Mouse (Mus musculus) intestine, postnatal 0 days (tissue): ENCODE data around the gene Lgals3bp. TPM values are rescaled to one million over a fixed set of nuclear protein-coding genes. Genes with fewer than 3 reads are reported as not detected.

ENCODE experiments used
- ATAC-seq: fragments of 200-750 bp; cut with Nextera tagmentation; 2 replicates; pipeline ENCODE4 v1.8.0; 2017; ENCODE audit warnings: mild to moderate bottlenecking, moderate TSS enrichment, moderate library complexity
- H3K27ac ChIP-seq: fragments of 300-500 bp; sonication (generic); 2 replicates; pipeline ENCODE4 v1.5.1; 2014; ENCODE audit warnings: mild to moderate bottlenecking, low read depth, low read length, moderate library complexity
- H3K27me3 ChIP-seq: fragments of 300-500 bp; sonication (generic); replicated peaks from 2 replicates; pipeline ENCODE4 v1.6.1; 2014; ENCODE audit warnings: low read length, mixed read lengths; ENCODE audit not compliant: control insufficient read depth, insufficient read depth
- H3K36me3 ChIP-seq: fragments of 300-500 bp; sonication (generic); 2 replicates; pipeline ENCODE4 v1.6.1; 2014; ENCODE audit warnings: mild to moderate bottlenecking, moderate library complexity; ENCODE audit not compliant: control insufficient read depth, insufficient read depth
- H3K4me1 ChIP-seq: fragments of 300-500 bp; sonication (generic); replicated peaks from 2 replicates; pipeline ENCODE4 v1.6.1; 2014; ENCODE audit warnings: antibody characterized with exemption, low read length, mixed read lengths; ENCODE audit not compliant: control insufficient read depth, insufficient read depth
- H3K4me2 ChIP-seq: fragments of 300-500 bp; sonication (generic); replicated peaks from 2 replicates; pipeline ENCODE4 v1.6.1; 2014; ENCODE audit warnings: low read depth, mild to moderate bottlenecking, moderate library complexity
- H3K4me3 ChIP-seq: fragments of 300-500 bp; sonication (generic); 2 replicates; pipeline ENCODE4 v1.5.1; 2014; ENCODE audit warnings: low read depth, low read length
- H3K9ac ChIP-seq: fragments of 300-500 bp; sonication (generic); 2 replicates; pipeline ENCODE4 v1.6.1; 2014; ENCODE audit warnings: mild to moderate bottlenecking, low read depth, low read length
- H3K9me3 ChIP-seq: fragments of 300-500 bp; sonication (generic); 2 replicates; pipeline ENCODE4 v1.6.1; 2016; ENCODE audit warnings: mixed run types; ENCODE audit not compliant: control insufficient read depth
- CTCF ChIP-seq: sonication (generic); IDR thresholded peaks from 2 replicates; pipeline ENCODE4 v1.5.1; 2016; ENCODE audit warnings: low read depth, mild to moderate bottlenecking, control low read depth, antibody characterized with exemption, moderate library complexity
- WGBS: fragments of 180-500 bp; shearing (Covaris S2); extraction: QIAGEN DNeasy Blood & Tissue Kit; methylation state at CpG from one replicate; pipeline ENCODE4 v1.1.7; 2014; 5-methylcytosine and 5-hydroxymethylcytosine counted together
- polyA plus RNA-seq: library from polyadenylated mRNA; unstranded; fragments of >200 nt; fragmentation: Nextera tagmentation; extraction: Ambion mirVana; gene quantifications from 2 replicates; pipeline ENCODE4 v1.2.1, GENCODE M21; 2015

The Lgals3bp gene
- polyA plus RNA-seq, 1 experiment from 2014 or later = 382 TPM

- Histone ChIP-seq H3K9ac (no peak overlapping the region), H3K4me2 (0 out of 2 replicates have a peak overlapping the region, but pooled peaks have one; percentile 6), H3K4me1 (peaks cover 13% of the 10 kb centered on the region), H3K9me3 (no peaks in the 10 kb centered on the region), H3K36me3 (peaks cover 52% of the 10 kb centered on the region), H3K4me3 (no peak overlapping the region), H3K27me3 (no peaks in the 10 kb centered on the region), H3K27ac (peak overlapping the region; percentile 89)
- WGBS = 53% methylated on average over 18 of the region's 18 CpGs
- TF ChIP-seq CTCF = no peak
- no peak for ATAC-seq
These were observed 6.3 kb upstream of the Lgals3bp start for GRCm38 (mm10) chr11:118408051-118408740.

DNA sequence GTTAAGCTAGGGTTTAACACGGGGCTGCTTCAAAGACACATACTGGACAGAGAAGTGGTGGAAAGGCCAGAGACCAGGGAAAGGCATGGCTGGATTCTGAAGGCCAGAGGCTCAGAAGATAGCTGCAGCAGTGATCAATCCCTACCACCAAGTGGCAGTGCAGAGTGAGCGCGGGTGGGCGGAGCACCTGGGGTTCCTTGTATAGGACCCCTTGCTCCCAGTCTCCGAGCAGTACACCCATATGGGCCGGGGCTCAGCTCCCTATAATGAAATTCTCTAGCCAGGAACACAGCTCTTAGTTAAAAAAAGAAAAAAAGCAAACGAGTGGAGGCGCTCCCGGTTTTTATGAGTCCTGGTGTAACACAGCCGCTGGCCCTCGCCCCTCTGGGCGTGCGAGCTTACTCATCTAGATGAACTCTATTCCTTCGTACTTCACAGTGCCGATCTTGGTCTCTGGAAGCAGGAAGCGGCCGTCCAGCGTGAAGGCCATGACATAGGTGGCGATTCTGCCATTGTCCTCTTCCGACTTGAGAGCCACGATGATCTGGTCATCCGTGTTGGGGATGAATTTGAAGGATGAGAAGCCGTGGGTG is 5.5 kb upstream of the Lgals3bp start:
- Histone ChIP-seq H3K36me3 (peaks cover 49% of the 10 kb centered on the region), H3K4me2 (no peak overlapping the region; the same call in 1 of the 2 replicates), H3K4me1 (peaks cover 13% of the 10 kb centered on the region), H3K9me3 (no peaks in the 10 kb centered on the region), H3K4me3 (no peak overlapping the region), H3K27ac (peak overlapping the region; percentile 74), H3K27me3 (no peaks in the 10 kb centered on the region), H3K9ac (no peak overlapping the region; the same call in 1 of the 2 replicates)
- peak; percentile 71 for TF ChIP-seq CTCF
- 48% methylated on average over 23 of the region's 23 CpGs for WGBS
- ATAC-seq = no peak

GRCm38 (mm10) chr11:118406521-118406920 is 4.6 kb upstream of the Lgals3bp start:
- H3K27ac ChIP-seq = no peak overlapping the region

DNA sequence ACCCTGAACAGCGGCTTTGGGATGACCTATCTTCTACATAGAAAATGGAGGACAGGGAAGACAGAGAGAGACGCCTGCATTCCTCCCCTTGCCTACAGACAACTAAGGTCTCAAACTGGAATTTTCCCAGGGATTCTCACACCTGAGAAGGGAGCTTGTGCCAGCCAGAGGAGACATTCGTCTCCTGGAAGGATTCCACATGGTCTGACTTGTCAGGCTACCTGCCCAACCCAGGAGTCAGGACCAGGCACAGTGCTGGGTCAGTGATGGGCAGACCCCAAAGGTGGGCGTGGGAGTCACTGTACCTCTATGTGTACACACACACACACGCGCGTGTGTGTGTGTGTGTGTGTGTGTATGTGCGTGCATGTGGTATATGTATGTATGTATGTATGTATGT is 3.4 kb upstream of the Lgals3bp start:
- peaks cover 9% of the 10 kb centered on the region for H3K4me1 ChIP-seq
- no peak for ATAC-seq
- H3K4me3 ChIP-seq = no peak overlapping the region
- 95% methylated on average over 8 of the region's 8 CpGs for WGBS
- TF ChIP-seq CTCF = no peak
- H3K9ac ChIP-seq = no peak overlapping the region
- peaks cover 35% of the 10 kb centered on the region; the same call in 1 of the 2 replicates for H3K36me3 ChIP-seq
- H3K27ac ChIP-seq = no peak overlapping the region
- no peak overlapping the region for H3K4me2 ChIP-seq
- no peaks in the 10 kb centered on the region for H3K27me3 ChIP-seq
- no peaks in the 10 kb centered on the region for H3K9me3 ChIP-seq

More at GRCm38 (mm10) chr11:118406521-118406920, 4.6 kb upstream of the Lgals3bp start:
- Histone ChIP-seq H3K9me3 (no peaks in the 10 kb centered on the region), H3K27me3 (no peaks in the 10 kb centered on the region), H3K4me2 (no peak overlapping the region), H3K9ac (no peak overlapping the region), H3K36me3 (peaks cover 48% of the 10 kb centered on the region), H3K4me1 (peaks cover 13% of the 10 kb centered on the region), H3K4me3 (no peak overlapping the region)
- 77% methylated on average over 5 of the region's 5 CpGs for WGBS
- TF ChIP-seq CTCF = no peak
- no peak for ATAC-seq

DNA sequence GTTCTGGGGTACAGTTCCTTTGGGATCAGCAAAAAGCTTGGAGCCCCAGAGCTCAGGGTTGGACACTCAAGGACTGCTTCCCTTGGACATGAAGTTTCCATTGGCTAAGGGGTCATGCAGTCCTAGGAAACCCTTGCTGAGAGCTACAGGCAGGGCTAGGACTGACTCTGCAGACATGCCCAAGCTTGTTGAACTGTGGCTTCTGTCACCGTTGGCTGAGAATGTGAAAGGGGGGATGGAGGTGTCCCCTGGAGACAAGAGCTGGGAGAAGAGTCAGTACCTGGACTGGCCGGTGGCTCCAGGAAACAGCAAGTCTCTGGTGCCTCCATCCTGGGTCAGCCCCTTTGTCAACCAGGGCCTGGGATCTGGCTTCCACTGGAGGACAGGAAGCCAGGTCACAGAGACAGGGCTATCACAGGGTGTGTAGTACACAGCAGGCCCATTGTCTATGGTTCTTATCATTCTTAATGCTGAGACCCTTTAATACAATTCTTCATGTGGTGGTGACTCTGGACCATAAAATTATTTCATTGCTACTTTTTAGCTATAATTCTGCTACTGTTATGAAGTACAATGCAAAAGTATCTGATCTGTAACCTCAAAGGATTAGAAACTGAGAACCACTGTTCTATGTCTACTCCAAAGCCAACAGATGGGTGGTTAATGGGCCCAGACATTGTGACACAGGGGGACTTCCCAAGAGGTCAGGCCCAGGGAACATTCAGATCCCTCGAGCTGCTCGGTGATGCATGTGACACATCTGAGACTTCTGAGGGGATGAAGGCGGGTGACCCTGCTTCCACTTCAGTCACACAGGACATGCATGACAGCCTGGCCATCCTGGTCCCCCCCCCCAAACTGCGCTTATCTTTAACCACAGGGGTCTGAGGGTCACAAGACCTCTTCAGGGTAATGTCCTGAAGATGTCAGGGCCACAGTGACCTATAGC is 2.3 kb upstream of the Lgals3bp start:
- Histone ChIP-seq H3K9ac (no peak overlapping the region), H3K27ac (peak overlapping the region; percentile 41; the same call in 1 of the 2 replicates), H3K9me3 (no peaks in the 10 kb centered on the region), H3K4me1 (peaks cover 18% of the 10 kb centered on the region), H3K4me2 (no peak overlapping the region), H3K4me3 (no peak overlapping the region), H3K27me3 (no peaks in the 10 kb centered on the region), H3K36me3 (peaks cover 32% of the 10 kb centered on the region; the same call in 1 of the 2 replicates)
- TF ChIP-seq CTCF = no peak
- no peak for ATAC-seq
- WGBS = 84% methylated on average over 6 of the region's 6 CpGs

DNA sequence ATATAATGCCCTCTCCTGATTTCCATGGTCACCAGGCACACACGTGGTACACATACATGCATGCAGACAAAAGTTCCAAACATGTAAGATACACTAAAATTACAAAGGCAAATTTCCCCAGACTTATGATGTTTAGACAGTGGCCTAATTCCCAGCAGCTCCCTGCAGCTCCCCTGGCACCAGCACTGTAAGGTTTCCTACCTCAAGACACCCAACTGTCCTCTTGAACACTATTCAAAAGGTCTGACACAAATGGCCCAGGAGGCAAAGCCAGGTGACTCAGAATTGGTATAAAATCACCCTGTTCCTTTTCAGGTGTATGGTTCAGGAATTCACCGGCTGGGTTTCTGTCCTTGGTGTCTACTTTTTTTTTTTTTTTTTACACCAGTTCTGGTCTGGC is 1.3 kb upstream of the Lgals3bp start:
- TF ChIP-seq CTCF = no peak
- H3K9ac ChIP-seq = no peak overlapping the region

More for the DNA sequence above, 1.3 kb upstream of the Lgals3bp start:
- no peak overlapping the region for H3K4me3 ChIP-seq
- H3K36me3 ChIP-seq = peaks cover 37% of the 10 kb centered on the region
- H3K9me3 ChIP-seq = no peaks in the 10 kb centered on the region
- no peaks in the 10 kb centered on the region for H3K27me3 ChIP-seq
- H3K27ac ChIP-seq = peak overlapping the region; percentile 93; the same call in 1 of the 2 replicates
- H3K4me2 ChIP-seq = no peak overlapping the region
- peaks cover 14% of the 10 kb centered on the region for H3K4me1 ChIP-seq
- no peak for ATAC-seq
- 85% methylated on average over 2 of the region's 2 CpGs for WGBS
